Mouse (Mus musculus): ENCODE measurements around the gene Klhl2. TPM values are rescaled to one million over a fixed set of nuclear protein-coding genes. Genes with fewer than 3 reads are reported as not detected.

Gene Klhl2
- polyA plus RNA-seq, 1 experiment from 2014 or later = 30.1 TPM

DNA sequence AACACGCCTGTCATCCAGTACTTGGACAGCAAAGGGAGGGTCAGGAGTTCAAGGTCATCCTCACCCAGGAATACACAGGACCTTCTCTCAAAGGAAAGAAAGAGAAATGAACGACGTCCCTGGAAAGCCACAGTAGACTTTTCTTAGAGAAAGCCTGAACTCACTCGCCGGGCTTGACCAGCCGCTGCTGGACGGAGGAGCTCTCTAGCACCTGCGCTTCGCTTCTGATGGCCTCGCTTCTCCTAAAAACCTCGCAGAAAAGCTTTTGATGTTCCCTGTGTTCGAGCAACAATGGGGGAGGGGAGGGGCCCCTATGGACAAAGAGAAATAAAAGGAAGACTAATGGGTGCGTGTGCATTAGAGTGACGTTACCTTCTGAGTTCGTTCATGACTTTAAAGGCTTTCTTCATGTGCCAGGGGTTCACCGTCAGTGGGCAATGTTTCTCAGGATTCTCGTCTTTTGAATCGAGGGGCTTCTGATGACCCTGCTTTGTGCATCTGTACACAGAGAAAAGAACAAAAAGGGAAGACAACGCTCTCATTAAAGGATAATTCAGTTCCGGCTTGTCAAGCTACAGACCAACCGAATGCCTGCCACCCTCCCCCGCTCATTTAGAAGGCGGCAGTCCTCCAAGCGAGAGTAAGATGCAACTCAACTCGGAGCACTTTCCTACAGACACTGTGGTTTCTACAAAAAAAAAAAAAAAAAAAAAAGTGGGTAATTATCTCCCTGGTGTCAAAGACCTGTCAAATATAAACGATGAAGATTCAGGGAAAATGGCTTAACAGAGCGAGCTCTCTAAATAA, 15.5 kb downstream of the Klhl2 start:
- Histone ChIP-seq H3K27ac (ENCODE audit: low read length) (peak overlapping the region; percentile 50), H3K4me1 (replicated peaks; ENCODE audit: control insufficient read depth, insufficient read depth, low read length) (peaks cover 10% of the 10 kb centered on the region), H3K9me3 (ENCODE audit: control insufficient read depth, low read length) (no peaks in the 10 kb centered on the region), H3K36me3 (ENCODE audit: control insufficient read depth, insufficient read depth) (peaks cover 6% of the 10 kb centered on the region), H3K9ac (replicated peaks; ENCODE audit: low read depth, low read length) (peak overlapping the region; percentile 42), H3K4me2 (ENCODE audit: low read length) (peak overlapping the region; percentile 42), H3K27me3 (replicated peaks; ENCODE audit: control insufficient read depth, insufficient read depth, low read length) (no peaks in the 10 kb centered on the region), H3K4me3 (replicated peaks; ENCODE audit: low read length) (peak overlapping the region; percentile 6; the same call in 1 of the 2 replicates)
- ATAC-seq = peak; percentile 73
- 19% methylated on average over 27 of the region's 27 CpGs for WGBS

DNA sequence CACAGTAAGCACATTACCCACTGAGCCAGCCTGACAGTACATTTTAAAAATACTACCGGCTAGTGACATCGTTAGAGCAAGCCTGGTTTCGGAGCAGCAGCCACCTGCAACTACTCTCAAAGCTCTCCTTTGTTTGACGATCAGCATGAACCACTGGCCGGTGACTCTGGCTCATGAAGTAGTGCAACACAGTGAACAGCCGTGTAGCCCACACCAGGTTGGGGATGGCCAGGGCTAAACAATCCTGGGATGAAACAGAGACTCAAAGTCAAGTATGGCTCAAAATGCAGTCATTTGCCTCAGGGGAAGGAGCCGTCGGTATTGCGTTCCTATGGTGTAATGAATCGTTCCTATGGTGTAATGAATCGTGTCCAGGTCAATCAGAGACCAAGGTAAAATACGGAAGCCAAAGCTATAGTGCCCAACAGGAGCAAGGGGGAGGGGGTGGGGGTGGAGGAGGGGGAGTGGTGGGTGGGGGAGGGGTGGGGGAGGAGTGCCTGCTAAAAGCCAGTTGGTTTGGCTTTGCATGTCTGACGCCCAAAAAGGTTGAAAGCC, 17.2 kb downstream of the Klhl2 start:
- Histone ChIP-seq H3K27ac (ENCODE audit: low read length) (no peak overlapping the region), H3K4me3 (replicated peaks; ENCODE audit: low read length) (no peak overlapping the region), H3K27me3 (replicated peaks; ENCODE audit: control insufficient read depth, insufficient read depth, low read length) (no peaks in the 10 kb centered on the region), H3K4me1 (replicated peaks; ENCODE audit: control insufficient read depth, insufficient read depth, low read length) (peaks cover 10% of the 10 kb centered on the region), H3K4me2 (ENCODE audit: low read length) (no peak overlapping the region), H3K9ac (replicated peaks; ENCODE audit: low read depth, low read length) (no peak overlapping the region), H3K36me3 (ENCODE audit: control insufficient read depth, insufficient read depth) (peaks cover 6% of the 10 kb centered on the region), H3K9me3 (ENCODE audit: control insufficient read depth, low read length) (no peaks in the 10 kb centered on the region)
- WGBS = 50% methylated on average over 13 of the region's 13 CpGs
- no peak for ATAC-seq

DNA sequence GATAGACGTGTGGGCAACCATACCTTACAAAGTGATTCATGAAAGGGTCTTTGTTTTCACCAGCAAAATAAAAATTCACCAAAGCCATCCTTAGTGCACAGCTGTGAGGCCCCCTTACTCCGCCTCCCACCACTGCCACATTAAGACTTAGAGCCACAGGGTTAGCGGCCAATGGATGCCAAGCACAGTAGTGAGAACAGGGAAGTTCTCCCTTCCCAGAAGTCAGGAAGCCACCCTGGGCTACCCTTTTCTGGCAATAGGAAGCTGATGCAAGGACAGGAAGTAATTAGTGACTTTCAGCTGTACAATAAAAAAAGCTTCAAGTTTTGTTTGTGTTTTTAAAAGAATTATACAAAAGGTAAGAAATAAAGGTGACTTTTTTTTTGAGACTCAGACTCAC, 18.2 kb downstream of the Klhl2 start:
- no peak overlapping the region for H3K4me2 ChIP-seq (ENCODE audit: low read length)
- peaks cover 10% of the 10 kb centered on the region for H3K4me1 ChIP-seq (replicated peaks; ENCODE audit: control insufficient read depth, insufficient read depth, low read length)
- H3K27me3 ChIP-seq (replicated peaks; ENCODE audit: control insufficient read depth, insufficient read depth, low read length) = no peaks in the 10 kb centered on the region
- no peak for ATAC-seq
- WGBS = 69% methylated on average over 3 of the region's 3 CpGs
- H3K4me3 ChIP-seq (replicated peaks; ENCODE audit: low read length) = no peak overlapping the region
- no peak overlapping the region for H3K9ac ChIP-seq (replicated peaks; ENCODE audit: low read depth, low read length)
- H3K9me3 ChIP-seq (ENCODE audit: control insufficient read depth, low read length) = no peaks in the 10 kb centered on the region
- peaks cover 6% of the 10 kb centered on the region for H3K36me3 ChIP-seq (ENCODE audit: control insufficient read depth, insufficient read depth)
- H3K27ac ChIP-seq (ENCODE audit: low read length) = no peak overlapping the region

DNA sequence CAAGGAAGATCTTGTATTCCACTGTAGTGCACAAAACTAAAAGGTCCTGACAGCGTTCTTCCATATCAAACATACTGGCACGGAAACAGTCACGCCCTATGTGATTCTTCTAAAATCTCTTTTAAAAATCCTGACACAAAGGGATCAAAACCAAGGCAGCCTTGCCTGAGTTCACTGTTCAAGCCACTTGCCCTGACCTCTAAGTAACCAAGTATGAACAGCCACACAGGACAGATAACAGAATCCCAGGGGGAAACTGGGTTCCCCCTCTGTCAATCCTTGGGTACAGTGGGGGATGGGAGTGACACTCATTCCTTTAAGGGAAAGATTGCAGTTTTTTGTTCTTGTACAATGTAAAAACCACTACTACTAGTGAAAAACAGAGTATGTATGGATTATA, 19.9 kb downstream of the Klhl2 start:
- Histone ChIP-seq H3K9ac (replicated peaks; ENCODE audit: low read depth, low read length) (no peak overlapping the region), H3K4me2 (ENCODE audit: low read length) (no peak overlapping the region), H3K36me3 (ENCODE audit: control insufficient read depth, insufficient read depth) (peaks cover 6% of the 10 kb centered on the region), H3K4me1 (replicated peaks; ENCODE audit: control insufficient read depth, insufficient read depth, low read length) (peaks cover 9% of the 10 kb centered on the region), H3K4me3 (replicated peaks; ENCODE audit: low read length) (no peak overlapping the region), H3K27me3 (replicated peaks; ENCODE audit: control insufficient read depth, insufficient read depth, low read length) (no peaks in the 10 kb centered on the region), H3K27ac (ENCODE audit: low read length) (no peak overlapping the region), H3K9me3 (ENCODE audit: control insufficient read depth, low read length) (no peaks in the 10 kb centered on the region)
- 91% methylated on average over 3 of the region's 3 CpGs for WGBS
- no peak for ATAC-seq

DNA sequence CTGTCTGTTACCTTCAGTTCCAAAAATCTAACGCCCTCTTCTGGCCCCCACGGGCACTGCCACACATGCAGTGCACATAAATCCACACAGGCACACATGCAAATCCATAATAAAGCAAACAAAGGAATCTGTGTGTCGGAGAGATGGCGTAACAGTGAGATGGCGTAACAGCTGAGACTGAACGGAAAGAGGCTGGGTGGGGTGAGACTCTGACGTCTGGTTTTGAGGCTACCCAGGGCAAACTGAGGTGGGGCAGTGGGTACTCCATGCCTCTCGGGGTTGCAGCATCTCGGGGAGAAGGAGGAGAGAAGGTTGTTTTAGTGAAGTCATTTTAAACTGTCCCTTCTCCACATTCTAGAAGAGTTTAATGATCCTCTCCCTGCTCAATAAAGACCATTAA, 20.4 kb downstream of the Klhl2 start:
- no peak overlapping the region for H3K4me2 ChIP-seq (ENCODE audit: low read length)
- no peak overlapping the region for H3K4me3 ChIP-seq (replicated peaks; ENCODE audit: low read length)
- H3K36me3 ChIP-seq (ENCODE audit: control insufficient read depth, insufficient read depth) = peaks cover 6% of the 10 kb centered on the region
- no peak for ATAC-seq
- WGBS = 95% methylated on average over 9 of the region's 9 CpGs
- H3K27me3 ChIP-seq (replicated peaks; ENCODE audit: control insufficient read depth, insufficient read depth, low read length) = no peaks in the 10 kb centered on the region
- H3K9ac ChIP-seq (replicated peaks; ENCODE audit: low read depth, low read length) = no peak overlapping the region
- peaks cover 3% of the 10 kb centered on the region for H3K4me1 ChIP-seq (replicated peaks; ENCODE audit: control insufficient read depth, insufficient read depth, low read length)
- H3K9me3 ChIP-seq (ENCODE audit: control insufficient read depth, low read length) = no peaks in the 10 kb centered on the region
- no peak overlapping the region for H3K27ac ChIP-seq (ENCODE audit: low read length)

DNA sequence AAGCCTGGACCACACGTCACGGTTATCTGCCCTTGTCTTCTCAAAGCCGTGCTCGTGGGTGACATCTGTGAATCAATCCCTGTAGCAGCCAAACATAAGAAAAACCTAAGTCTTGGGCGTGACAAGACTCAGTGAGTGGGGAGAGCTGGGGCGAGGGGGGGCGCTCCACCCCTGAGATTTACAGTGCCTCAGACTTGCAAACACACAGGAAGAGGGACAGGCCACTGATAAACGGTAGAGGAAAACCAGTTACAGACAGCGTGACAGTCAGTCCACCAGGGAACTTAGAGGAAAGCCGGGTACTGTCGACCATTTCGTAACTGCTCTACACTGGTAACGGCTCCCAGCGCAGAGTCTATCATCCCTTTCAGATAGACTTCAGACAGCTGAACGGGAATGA, 21.4 kb downstream of the Klhl2 start:
- Histone ChIP-seq H3K9ac (replicated peaks; ENCODE audit: low read depth, low read length) (no peak overlapping the region), H3K9me3 (ENCODE audit: control insufficient read depth, low read length) (no peaks in the 10 kb centered on the region), H3K4me3 (replicated peaks; ENCODE audit: low read length) (no peak overlapping the region), H3K4me1 (replicated peaks; ENCODE audit: control insufficient read depth, insufficient read depth, low read length) (no peaks in the 10 kb centered on the region), H3K36me3 (ENCODE audit: control insufficient read depth, insufficient read depth) (peaks cover 6% of the 10 kb centered on the region), H3K4me2 (ENCODE audit: low read length) (no peak overlapping the region), H3K27ac (ENCODE audit: low read length) (no peak overlapping the region), H3K27me3 (replicated peaks; ENCODE audit: control insufficient read depth, insufficient read depth, low read length) (no peaks in the 10 kb centered on the region)
- 91% methylated on average over 15 of the region's 15 CpGs for WGBS
- ATAC-seq = no peak

DNA sequence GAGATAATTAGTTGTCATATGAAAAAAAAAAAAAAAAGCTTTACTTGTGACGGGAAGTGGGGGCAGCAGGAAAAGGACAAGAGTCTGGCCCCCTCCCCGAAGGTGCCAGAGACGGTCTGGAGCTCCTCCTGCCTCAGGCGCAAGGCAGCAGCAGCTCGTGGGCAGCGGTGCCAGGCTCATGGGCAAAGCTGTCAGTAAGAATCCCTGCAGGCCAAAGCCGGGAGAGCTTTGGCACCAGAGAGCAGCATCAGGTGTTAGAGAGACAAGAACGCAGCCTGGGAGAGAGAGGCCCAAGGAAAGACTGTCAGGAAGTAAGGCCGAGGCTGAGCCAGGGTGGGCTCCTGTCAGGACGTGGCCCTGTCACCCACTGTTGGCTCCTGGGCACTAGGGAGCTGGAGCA, 22.5 kb downstream of the Klhl2 start:
- H3K27ac ChIP-seq (ENCODE audit: low read length) = no peak overlapping the region
- ATAC-seq = no peak
- H3K9me3 ChIP-seq (ENCODE audit: control insufficient read depth, low read length) = no peaks in the 10 kb centered on the region
- H3K4me1 ChIP-seq (replicated peaks; ENCODE audit: control insufficient read depth, insufficient read depth, low read length) = no peaks in the 10 kb centered on the region
- peaks cover 6% of the 10 kb centered on the region for H3K36me3 ChIP-seq (ENCODE audit: control insufficient read depth, insufficient read depth)
- no peak overlapping the region for H3K4me3 ChIP-seq (replicated peaks; ENCODE audit: low read length)
- H3K9ac ChIP-seq (replicated peaks; ENCODE audit: low read depth, low read length) = no peak overlapping the region
- WGBS = 78% methylated on average over 10 of the region's 10 CpGs
- H3K27me3 ChIP-seq (replicated peaks; ENCODE audit: control insufficient read depth, insufficient read depth, low read length) = no peaks in the 10 kb centered on the region
- H3K4me2 ChIP-seq (ENCODE audit: low read length) = no peak overlapping the region

DNA sequence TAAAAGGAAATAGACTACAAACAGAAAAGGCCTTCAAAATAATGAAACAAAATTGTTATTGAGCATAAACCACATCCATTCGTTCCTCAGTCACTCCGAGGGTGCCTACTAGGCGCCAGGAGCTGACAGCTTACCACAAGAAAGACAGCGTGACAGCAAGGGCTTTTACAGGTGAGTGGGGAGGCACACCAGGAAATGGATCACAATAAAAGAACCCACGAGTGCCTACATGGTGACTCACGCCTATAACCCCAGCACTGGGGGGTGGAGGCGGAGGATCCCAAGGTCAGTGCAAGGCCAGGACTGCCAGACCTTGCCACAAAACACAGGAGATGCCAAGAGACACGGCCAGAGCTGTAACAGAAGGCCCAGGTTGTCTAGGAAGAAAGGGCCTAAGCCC, 23.4 kb downstream of the Klhl2 start:
- Histone ChIP-seq H3K4me2 (ENCODE audit: low read length) (no peak overlapping the region), H3K36me3 (ENCODE audit: control insufficient read depth, insufficient read depth) (peaks cover under 1% of the 10 kb centered on the region; the same call in 1 of the 2 replicates), H3K9ac (replicated peaks; ENCODE audit: low read depth, low read length) (no peak overlapping the region), H3K9me3 (ENCODE audit: control insufficient read depth, low read length) (no peaks in the 10 kb centered on the region), H3K27ac (ENCODE audit: low read length) (no peak overlapping the region), H3K4me3 (replicated peaks; ENCODE audit: low read length) (no peak overlapping the region), H3K27me3 (replicated peaks; ENCODE audit: control insufficient read depth, insufficient read depth, low read length) (no peaks in the 10 kb centered on the region), H3K4me1 (replicated peaks; ENCODE audit: control insufficient read depth, insufficient read depth, low read length) (no peaks in the 10 kb centered on the region)
- 80% methylated on average over 8 of the region's 8 CpGs for WGBS
- ATAC-seq = no peak

DNA sequence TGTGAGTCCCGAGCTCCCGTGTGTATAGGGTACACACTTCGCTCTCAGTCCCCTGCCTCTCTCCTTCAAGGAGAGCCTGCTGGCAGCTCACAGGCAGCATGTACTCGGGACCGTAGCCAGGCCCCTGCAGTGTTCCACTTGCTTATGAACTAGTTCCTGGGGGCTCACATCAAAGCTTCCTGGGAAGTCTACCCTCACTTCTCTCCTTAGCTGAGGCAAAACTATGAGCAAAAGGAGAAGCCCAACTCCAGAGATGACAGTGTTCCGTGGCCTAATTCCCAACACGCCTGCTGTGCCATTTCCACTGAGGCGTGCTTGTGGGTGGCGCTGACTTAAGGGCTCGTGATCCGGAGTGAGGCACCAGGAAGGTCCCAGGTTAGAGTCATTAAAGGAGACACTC, 25.9 kb downstream of the Klhl2 start:
- no peak overlapping the region for H3K4me3 ChIP-seq (replicated peaks; ENCODE audit: low read length)
- H3K9me3 ChIP-seq (ENCODE audit: control insufficient read depth, low read length) = no peaks in the 10 kb centered on the region
- ATAC-seq = peak; percentile 26; the same call in 1 of the 2 replicates
- no peak overlapping the region for H3K4me2 ChIP-seq (ENCODE audit: low read length)
- H3K9ac ChIP-seq (replicated peaks; ENCODE audit: low read depth, low read length) = no peak overlapping the region
- H3K4me1 ChIP-seq (replicated peaks; ENCODE audit: control insufficient read depth, insufficient read depth, low read length) = no peaks in the 10 kb centered on the region
- H3K27me3 ChIP-seq (replicated peaks; ENCODE audit: control insufficient read depth, insufficient read depth, low read length) = no peaks in the 10 kb centered on the region
- H3K27ac ChIP-seq (ENCODE audit: low read length) = no peak overlapping the region
- 72% methylated on average over 11 of the region's 11 CpGs for WGBS
- H3K36me3 ChIP-seq (ENCODE audit: control insufficient read depth, insufficient read depth) = no peaks in the 10 kb centered on the region

All from forebrain, embryonic 16.5 days (tissue).